Mouse (Mus musculus): ENCODE measurements around the gene Ubac2.

DNA sequence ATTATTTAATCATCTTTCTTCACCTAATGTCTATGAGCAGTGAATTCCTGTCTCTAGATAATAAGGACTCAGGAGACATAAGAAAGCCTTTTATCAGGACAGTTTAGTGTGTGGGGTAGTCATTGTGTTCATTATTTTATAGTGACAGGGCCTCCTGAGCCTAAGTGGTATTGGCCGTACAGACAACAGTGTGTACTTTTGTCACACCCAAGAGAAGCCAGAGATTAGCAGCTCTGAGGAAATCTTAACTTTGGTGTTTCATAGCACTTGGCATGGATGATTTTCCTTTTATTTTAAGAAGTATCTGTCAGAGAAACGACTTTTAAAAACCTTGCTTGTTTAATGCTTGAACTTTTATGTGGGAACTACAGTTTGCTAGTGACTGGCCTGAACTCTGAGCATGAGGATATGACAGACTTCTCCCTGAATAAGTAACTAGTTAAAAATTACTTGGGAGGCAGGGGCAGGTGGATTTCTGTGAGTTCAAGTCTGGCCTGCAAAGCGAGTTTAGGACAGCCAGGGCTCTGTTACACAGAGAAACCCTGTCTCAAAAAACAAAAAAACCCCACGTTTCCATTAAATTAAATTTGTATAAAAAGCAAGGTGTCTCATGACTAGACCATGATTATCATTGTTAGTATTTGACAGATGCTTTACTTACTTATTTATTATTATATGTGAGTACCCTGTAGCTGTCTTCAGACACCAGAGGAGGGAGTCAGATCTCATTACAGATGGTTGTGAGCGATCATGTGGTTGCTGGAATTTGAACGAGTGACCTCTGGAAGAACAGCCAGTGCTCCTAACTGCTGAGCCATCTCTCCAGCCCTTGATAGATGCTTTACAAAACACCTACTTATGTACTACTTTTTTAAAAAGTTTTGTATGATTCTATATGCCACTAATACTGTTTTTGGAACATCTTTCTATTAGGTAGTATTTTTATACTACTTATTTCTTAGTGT is 18.0 kb downstream of the Ubac2 start:
- TF ChIP-seq CTCF (IDR thresholded peaks at IDR 0.05; ENCODE audit: low read depth) (no peak), EP300 (optimal IDR thresholded peaks at IDR 0.05) (no peak)
